Comparison of ENCODE assay signal across 32 mouse cellular contexts in the genomic region with DNA sequence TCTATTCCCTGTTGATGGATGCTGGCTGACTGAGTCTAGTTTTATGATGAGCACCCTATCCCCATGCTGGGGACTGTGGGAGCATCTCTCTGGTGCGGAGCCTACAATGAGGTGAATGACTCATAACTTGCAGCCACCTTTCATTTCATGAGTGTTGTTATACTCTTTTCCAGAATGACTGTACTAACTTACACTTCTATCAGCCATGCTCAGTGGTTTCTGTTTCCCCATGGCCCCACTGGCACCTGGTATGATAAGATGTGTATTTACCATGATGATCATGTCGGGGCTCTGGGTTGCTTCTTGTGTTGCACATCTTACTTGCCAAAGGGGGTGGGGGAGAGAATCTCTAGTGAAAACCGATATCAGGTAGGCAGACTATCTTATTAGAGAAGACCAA.
DNase-seq lines count a peak whose midpoint lies in the region; ATAC-seq and TF ChIP-seq lines count a peak whose summit lies in the region.
"Had no signal": no experiment of that assay in that cellular context is flagged by ENCODE, and none has a peak within 500 bp of the region (broad histone marks: within the 10 kb centered on the region; RNA-seq: fewer than 3 reads in every experiment).

No protein-coding gene starts in this region.

- DNase-seq in CD4-positive helper T cell, adult 2 months (ENCODE audit: low read depth, low spot score): peak; percentile 56
- no peak for DNase-seq in liver, embryonic 11.5 days (ENCODE audit: low spot score)
- no peak for DNase-seq in gastrocnemius, adult 2 months
- no peak for DNase-seq in layer of hippocampus, adult 9-11 months
- DNase-seq: adrenal gland, adult 8-10 months; cerebellum, adult 8-10 months; cerebellum, postnatal 25 days; gastrocnemius, postnatal 14 days; heart, adult 11 months; heart, postnatal 36 days; kidney, adult 11 months; kidney, postnatal 36 days; layer of hippocampus, postnatal 36 days; lung, adult 18-20 months; lung, postnatal 10 days; right cerebral cortex, adult 18-20 months; thymus, adult 18-20 months; thymus, postnatal 25 days had no signal

- H3K9me3 ChIP-seq in liver, embryonic 11.5 days (ENCODE audit: control insufficient read depth, low read length): no peaks in the 10 kb centered on the region
- no peaks in the 10 kb centered on the region for H3K9me3 ChIP-seq in liver, embryonic 16.5 days (replicated peaks; ENCODE audit: control insufficient read depth, low read length)
- H3K9me3 ChIP-seq in intestine, embryonic 15.5 days: no peaks in the 10 kb centered on the region
- no peaks in the 10 kb centered on the region for H3K9me3 ChIP-seq in kidney, embryonic 14.5 days (ENCODE audit: control insufficient read depth, low read length)
- H3K9me3 ChIP-seq: embryonic facial prominence, embryonic 10.5 days; embryonic facial prominence, embryonic 15.5 days; forebrain, embryonic 13.5 days; heart, embryonic 10.5 days; hindbrain, embryonic 12.5 days; limb, embryonic 12.5 days had no signal

- peak; percentile 79 for ATAC-seq in activated CD4-positive, CD25-positive, alpha-beta regulatory T cell, adult 4 months
- ATAC-seq in liver, embryonic 11.5 days (replicated peaks; ENCODE audit: low FRiP score): peak; percentile 71
- peak; percentile 72 for ATAC-seq in liver, embryonic 16.5 days (ENCODE audit: low read depth)
- no peak for ATAC-seq in intestine, embryonic 15.5 days
- ATAC-seq in kidney, embryonic 14.5 days (ENCODE audit: low FRiP score, low TSS enrichment): no peak
- ATAC-seq: forebrain, embryonic 13.5 days; hindbrain, postnatal 0 days; midbrain, embryonic 16.5 days had no signal

- H3K4me1 ChIP-seq in liver, embryonic 11.5 days (replicated peaks; ENCODE audit: control insufficient read depth, insufficient read depth, low read length): peaks cover 8% of the 10 kb centered on the region
- H3K4me1 ChIP-seq in liver, embryonic 16.5 days (ENCODE audit: control insufficient read depth, low read depth, low read length): peaks cover 11% of the 10 kb centered on the region
- H3K4me1 ChIP-seq in intestine, embryonic 15.5 days (replicated peaks): no peaks in the 10 kb centered on the region
- no peaks in the 10 kb centered on the region for H3K4me1 ChIP-seq in kidney, embryonic 14.5 days (ENCODE audit: control insufficient read depth, insufficient read depth, low read length)
- H3K4me1 ChIP-seq: embryonic facial prominence, embryonic 10.5 days; embryonic facial prominence, embryonic 15.5 days; forebrain, embryonic 13.5 days; heart, embryonic 10.5 days; hindbrain, embryonic 12.5 days; limb, embryonic 12.5 days had no signal

- H3K27me3 ChIP-seq in liver, embryonic 11.5 days (replicated peaks; ENCODE audit: control insufficient read depth, insufficient read depth, low read length): no peaks in the 10 kb centered on the region
- H3K27me3 ChIP-seq in liver, embryonic 16.5 days (ENCODE audit: control insufficient read depth, insufficient read depth, low read depth, low read length): no peaks in the 10 kb centered on the region
- no peaks in the 10 kb centered on the region for H3K27me3 ChIP-seq in intestine, embryonic 15.5 days (replicated peaks)
- no peaks in the 10 kb centered on the region for H3K27me3 ChIP-seq in kidney, embryonic 14.5 days (ENCODE audit: control insufficient read depth, insufficient read depth, low read length)
- H3K27me3 ChIP-seq: embryonic facial prominence, embryonic 15.5 days; forebrain, embryonic 13.5 days; hindbrain, embryonic 12.5 days; limb, embryonic 12.5 days had no signal

- no peak overlapping the region for H3K9ac ChIP-seq in liver, embryonic 11.5 days (ENCODE audit: low read depth, low read length)
- H3K9ac ChIP-seq in liver, embryonic 16.5 days (ENCODE audit: low read depth, low read length): no peak overlapping the region
- no peak overlapping the region for H3K9ac ChIP-seq in intestine, embryonic 15.5 days
- H3K9ac ChIP-seq in kidney, embryonic 14.5 days (ENCODE audit: low read depth, low read length): no peak overlapping the region
- H3K9ac ChIP-seq: embryonic facial prominence, embryonic 15.5 days; forebrain, embryonic 13.5 days; hindbrain, embryonic 12.5 days; limb, embryonic 12.5 days had no signal

- 68% methylated on average over 3 of the region's 3 CpGs for WGBS in liver, embryonic 11.5 days
- WGBS in liver, embryonic 16.5 days (ENCODE audit: insufficient replicate concordance): 49% methylated on average over 3 of the region's 3 CpGs
- WGBS in intestine, embryonic 15.5 days: 93% methylated on average over 3 of the region's 3 CpGs
- WGBS in kidney, embryonic 14.5 days: 91% methylated on average over 3 of the region's 3 CpGs

- intact Hi-C loops in gastrocnemius, adult 2 months (cut with DNase I): no loop called here

- TF ChIP-seq CTCF in gastrocnemius, adult 2 months (IDR thresholded peaks at IDR 0.05): no peak

- no peak overlapping the region for H3K4me3 ChIP-seq in liver, embryonic 11.5 days (ENCODE audit: low read depth, low read length)
- no peak overlapping the region for H3K4me3 ChIP-seq in liver, embryonic 16.5 days (ENCODE audit: low read depth, low read length)
- H3K4me3 ChIP-seq in gastrocnemius, adult 2 months: no peak overlapping the region
- H3K4me3 ChIP-seq in intestine, embryonic 15.5 days (replicated peaks): no peak overlapping the region
- H3K4me3 ChIP-seq in kidney, embryonic 14.5 days (ENCODE audit: low read length): no peak overlapping the region
- H3K4me3 ChIP-seq: embryonic facial prominence, embryonic 10.5 days; embryonic facial prominence, embryonic 15.5 days; forebrain, embryonic 13.5 days; heart, embryonic 10.5 days; hindbrain, embryonic 12.5 days; limb, embryonic 12.5 days had no signal

- no peak overlapping the region; the same call in 1 of the 2 replicates for H3K27ac ChIP-seq in liver, embryonic 11.5 days (ENCODE audit: low read depth, low read length)
- no peak overlapping the region for H3K27ac ChIP-seq in liver, embryonic 16.5 days (ENCODE audit: low read length)
- H3K27ac ChIP-seq in gastrocnemius, adult 2 months: no peak overlapping the region
- no peak overlapping the region for H3K27ac ChIP-seq in intestine, embryonic 15.5 days
- H3K27ac ChIP-seq in kidney, embryonic 14.5 days (ENCODE audit: low read depth, low read length): no peak overlapping the region
- H3K27ac ChIP-seq: embryonic facial prominence, embryonic 10.5 days; embryonic facial prominence, embryonic 15.5 days; forebrain, embryonic 13.5 days; heart, embryonic 10.5 days; hindbrain, embryonic 12.5 days; hindbrain, postnatal 0 days; limb, embryonic 12.5 days; stomach, postnatal 0 days had no signal

- no peaks in the 10 kb centered on the region for H3K36me3 ChIP-seq in liver, embryonic 11.5 days (ENCODE audit: control insufficient read depth, insufficient read depth, low read length)
- no peaks in the 10 kb centered on the region; the same call in 1 of the 2 replicates for H3K36me3 ChIP-seq in liver, embryonic 16.5 days (ENCODE audit: control insufficient read depth, insufficient read depth)
- H3K36me3 ChIP-seq in intestine, embryonic 15.5 days: no peaks in the 10 kb centered on the region
- no peaks in the 10 kb centered on the region for H3K36me3 ChIP-seq in kidney, embryonic 14.5 days (ENCODE audit: control insufficient read depth, insufficient read depth, low read length)
- H3K36me3 ChIP-seq: embryonic facial prominence, embryonic 15.5 days; hindbrain, embryonic 12.5 days; limb, embryonic 12.5 days had no signal

- H3K4me2 ChIP-seq in liver, embryonic 11.5 days: peak overlapping the region; percentile 20; the same call in 1 of the 2 replicates
- peak overlapping the region; percentile 28 for H3K4me2 ChIP-seq in liver, embryonic 16.5 days (ENCODE audit: low read depth, low read length)
- no peak overlapping the region for H3K4me2 ChIP-seq in intestine, embryonic 15.5 days (replicated peaks)
- no peak overlapping the region for H3K4me2 ChIP-seq in kidney, embryonic 14.5 days (replicated peaks; ENCODE audit: low read depth, low read length)
- H3K4me2 ChIP-seq: embryonic facial prominence, embryonic 15.5 days; forebrain, embryonic 13.5 days; hindbrain, embryonic 12.5 days; limb, embryonic 12.5 days; midbrain, embryonic 11.5 days had no signal

Comparison
In these comparisons a context has a peak if more than half of its experiments do, and no peak if none do; other contexts are left out.
1. ATAC-seq: peak in activated CD4-positive, CD25-positive, alpha-beta regulatory T cell, adult 4 months (single experiment), liver, embryonic 11.5 days (single experiment) and liver, embryonic 16.5 days (single experiment); none in intestine, embryonic 15.5 days (single experiment) and kidney, embryonic 14.5 days (single experiment).
2. H3K4me2 ChIP-seq: peak in liver, embryonic 11.5 days (single experiment) and liver, embryonic 16.5 days (single experiment); none in intestine, embryonic 15.5 days (single experiment) and kidney, embryonic 14.5 days (single experiment).